Mouse (Mus musculus): ENCODE measurements around the gene Mepce. TPM values are rescaled to one million over a fixed set of nuclear protein-coding genes. Genes with fewer than 3 reads are reported as not detected.
A peak's percentile ranks its signal among the peaks of the same experiment; 100 is the strongest.

Mepce gene
- polyA plus RNA-seq, 1 experiment from 2014 or later: 5.8 TPM

DNA sequence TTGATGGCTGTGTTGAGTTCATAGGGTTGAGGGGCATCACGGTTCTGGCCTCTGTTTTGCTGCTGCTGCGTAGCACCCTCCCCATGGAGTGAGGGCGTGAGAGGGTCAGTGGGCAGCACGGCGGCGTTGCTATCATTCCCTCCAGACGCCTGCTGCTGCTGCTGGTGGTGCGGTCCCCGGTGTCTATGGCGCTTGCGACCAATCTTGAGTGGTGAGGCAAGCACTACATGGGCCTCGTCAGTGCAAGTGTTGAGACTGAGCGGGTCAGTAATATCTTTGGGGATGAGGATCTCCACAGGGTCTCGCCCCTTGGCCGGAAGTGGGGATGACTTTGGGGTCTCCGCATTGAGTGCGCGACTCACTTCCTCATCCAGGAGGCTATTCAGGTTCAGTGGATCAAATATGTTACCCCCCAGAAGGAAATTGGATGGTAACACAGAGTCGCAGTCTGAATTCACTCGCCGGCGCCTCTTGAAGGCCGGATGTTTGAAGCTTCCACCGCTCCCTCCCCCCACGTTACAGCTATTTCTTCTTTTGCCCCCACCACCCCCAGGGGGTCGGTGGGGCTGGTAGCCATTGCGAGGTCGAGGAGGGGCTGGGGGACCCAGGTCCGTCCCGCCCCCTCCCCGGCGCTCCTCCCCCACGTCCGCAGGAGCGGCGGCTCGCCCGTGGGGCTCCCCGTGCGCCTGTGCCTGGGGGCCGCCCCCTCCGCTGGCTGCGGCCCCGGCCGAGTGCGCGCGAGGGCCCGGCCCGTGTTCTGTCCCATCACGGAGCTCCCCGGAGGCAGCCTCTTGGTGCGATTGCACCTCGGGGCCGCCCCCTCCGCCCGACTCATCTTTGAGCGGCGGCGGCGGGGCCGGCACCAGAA lies 2.1 kb downstream of the Mepce start:
- WGBS: 1% methylated on average over 58 of the region's 62 CpGs
- Histone ChIP-seq H3K36me3 (ENCODE audit: control insufficient read depth, insufficient read depth, low read length) (peaks cover 15% of the 10 kb centered on the region), H3K27me3 (ENCODE audit: control insufficient read depth, insufficient read depth, low read length) (no peaks in the 10 kb centered on the region), H3K9me3 (ENCODE audit: control insufficient read depth, low read length) (no peaks in the 10 kb centered on the region), H3K9ac (ENCODE audit: low read length) (peak overlapping the region; percentile 94), H3K4me2 (replicated peaks; ENCODE audit: low read depth) (peak overlapping the region; percentile 87), H3K4me1 (replicated peaks; ENCODE audit: control insufficient read depth, insufficient read depth) (peaks cover 10% of the 10 kb centered on the region; the same call in 1 of the 2 replicates), H3K4me3 (ENCODE audit: low read depth, low read length) (peak overlapping the region; percentile 88), H3K27ac (replicated peaks) (peak overlapping the region; percentile 98)
- ATAC-seq (ENCODE audit: low FRiP score, low TSS enrichment) (peak; percentile 25), DNase-seq (ENCODE audit: low spot score) (peak; percentile 64)
- no peak for TF ChIP-seq CTCF (IDR thresholded peaks at IDR 0.05; ENCODE audit: low read depth)
- no peak for TF ChIP-seq EP300 (optimal IDR thresholded peaks at IDR 0.05)

DNA sequence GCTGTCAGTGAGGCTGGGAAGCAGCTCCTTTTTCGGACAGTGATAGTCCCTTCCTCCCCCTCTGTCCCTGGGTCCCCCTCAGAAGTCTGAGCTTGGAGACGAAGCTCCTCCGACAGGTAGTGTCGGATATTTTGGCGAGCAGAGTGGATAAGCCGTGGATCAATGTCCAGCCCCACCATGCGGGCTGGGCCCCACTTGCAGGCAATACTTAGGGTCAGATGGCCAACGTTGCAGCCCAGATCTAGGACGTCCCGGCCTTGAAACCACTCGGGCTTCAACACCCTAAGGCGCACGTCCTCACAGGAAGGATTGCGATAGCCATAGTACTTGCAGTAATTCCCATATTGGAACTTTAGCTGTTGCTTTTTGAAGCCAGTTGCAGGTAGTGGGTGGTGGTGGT lies 2.9 kb downstream of the Mepce start:
- 64% methylated on average over 14 of the region's 14 CpGs for WGBS
- TF ChIP-seq EP300 (optimal IDR thresholded peaks at IDR 0.05): no peak
- TF ChIP-seq CTCF (IDR thresholded peaks at IDR 0.05; ENCODE audit: low read depth): no peak
- peak overlapping the region; percentile 88 for H3K4me3 ChIP-seq (ENCODE audit: low read depth, low read length)
- no peaks in the 10 kb centered on the region for H3K27me3 ChIP-seq (ENCODE audit: control insufficient read depth, insufficient read depth, low read length)
- H3K4me1 ChIP-seq (replicated peaks; ENCODE audit: control insufficient read depth, insufficient read depth): peaks cover 10% of the 10 kb centered on the region; the same call in 1 of the 2 replicates
- H3K4me2 ChIP-seq (replicated peaks; ENCODE audit: low read depth): peak overlapping the region; percentile 87
- H3K36me3 ChIP-seq (ENCODE audit: control insufficient read depth, insufficient read depth, low read length): peaks cover 15% of the 10 kb centered on the region
- H3K9ac ChIP-seq (ENCODE audit: low read length): peak overlapping the region; percentile 94
- no peaks in the 10 kb centered on the region for H3K9me3 ChIP-seq (ENCODE audit: control insufficient read depth, low read length)
- no peak for DNase-seq (ENCODE audit: low spot score)
- H3K27ac ChIP-seq (replicated peaks): no peak overlapping the region; the same call in 1 of the 2 replicates
- no peak for ATAC-seq (ENCODE audit: low FRiP score, low TSS enrichment)

DNA sequence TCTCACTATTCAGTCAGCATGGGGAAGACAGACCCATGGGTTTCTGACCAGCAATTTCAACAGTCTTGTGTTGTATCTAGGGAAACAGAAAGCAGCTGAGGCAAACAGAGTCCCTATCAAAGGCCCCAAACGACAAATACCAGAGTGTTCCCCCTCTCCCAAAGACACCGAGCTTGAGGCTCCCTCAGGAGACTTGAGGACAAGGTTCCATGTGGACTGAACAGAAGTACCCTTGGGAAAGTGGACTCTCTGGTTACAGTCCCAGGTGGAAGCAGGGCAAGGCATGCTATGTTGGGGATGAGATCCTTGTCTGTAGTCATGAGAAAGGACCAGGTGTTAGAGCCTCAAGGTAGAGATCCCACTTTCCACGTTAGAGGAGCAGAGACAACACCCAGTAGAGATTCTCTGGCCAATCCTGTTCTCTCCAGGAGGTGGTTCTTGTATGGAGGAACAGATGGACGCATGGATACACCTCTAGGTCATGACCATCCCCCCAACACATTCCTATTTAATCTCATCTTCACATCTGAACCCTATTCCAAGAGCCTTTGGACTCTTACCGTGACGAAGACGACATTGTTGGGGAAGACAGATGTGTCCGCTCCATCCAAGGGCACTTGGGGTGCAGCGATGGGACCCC lies 3.4 kb downstream of the Mepce start:
- Histone ChIP-seq H3K4me3 (ENCODE audit: low read depth, low read length) (peak overlapping the region; percentile 88), H3K4me2 (replicated peaks; ENCODE audit: low read depth) (peak overlapping the region; percentile 87), H3K4me1 (replicated peaks; ENCODE audit: control insufficient read depth, insufficient read depth) (peaks cover 10% of the 10 kb centered on the region; the same call in 1 of the 2 replicates), H3K27ac (replicated peaks) (no peak overlapping the region; the same call in 1 of the 2 replicates), H3K27me3 (ENCODE audit: control insufficient read depth, insufficient read depth, low read length) (no peaks in the 10 kb centered on the region), H3K9ac (ENCODE audit: low read length) (peak overlapping the region; percentile 94), H3K36me3 (ENCODE audit: control insufficient read depth, insufficient read depth, low read length) (peaks cover 15% of the 10 kb centered on the region), H3K9me3 (ENCODE audit: control insufficient read depth, low read length) (no peaks in the 10 kb centered on the region)
- TF ChIP-seq EP300 (optimal IDR thresholded peaks at IDR 0.05) (no peak), CTCF (IDR thresholded peaks at IDR 0.05; ENCODE audit: low read depth) (no peak)
- DNase-seq (ENCODE audit: low spot score): no peak
- WGBS: 44% methylated on average over 9 of the region's 9 CpGs
- no peak for ATAC-seq (ENCODE audit: low FRiP score, low TSS enrichment)

DNA sequence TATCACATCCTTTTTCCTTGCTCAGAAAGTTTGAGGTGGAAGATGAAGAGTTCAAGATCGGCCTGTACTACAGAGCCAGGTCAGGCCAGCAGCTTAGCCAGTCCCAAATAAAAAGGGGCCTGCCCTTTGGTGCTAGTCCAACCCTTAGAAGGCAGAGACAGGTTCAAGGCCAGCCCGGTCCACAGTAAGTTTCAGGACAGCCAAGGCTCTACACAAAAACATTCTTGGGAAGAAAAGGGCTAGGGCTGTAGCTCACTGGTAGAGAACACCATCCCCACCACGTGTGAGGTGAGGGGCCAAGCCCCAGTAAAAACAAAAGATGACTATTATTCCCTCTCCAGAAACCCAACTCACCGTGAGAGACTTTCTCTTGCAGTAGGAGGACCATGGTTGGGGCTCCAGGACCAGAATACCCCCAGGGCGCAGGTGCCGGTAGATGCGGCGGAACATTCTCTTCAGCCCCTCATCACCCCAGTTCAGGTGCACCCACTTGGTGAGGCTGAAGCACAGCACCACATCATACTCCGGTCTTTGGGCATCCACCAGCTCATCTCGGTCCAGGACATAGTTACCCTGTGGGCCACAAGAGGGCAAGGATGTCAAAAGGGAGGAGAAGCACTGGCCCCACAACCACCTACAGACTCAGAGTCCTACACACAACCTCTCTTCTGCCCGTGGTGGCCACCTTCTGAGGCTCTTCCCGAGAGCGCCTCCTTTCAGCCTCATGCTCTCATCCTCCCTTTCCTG lies 4.5 kb downstream of the Mepce start:
- Histone ChIP-seq H3K9ac (ENCODE audit: low read length) (peak overlapping the region; percentile 3; the same call in 1 of the 2 replicates), H3K4me3 (ENCODE audit: low read depth, low read length) (no peak overlapping the region), H3K27me3 (ENCODE audit: control insufficient read depth, insufficient read depth, low read length) (no peaks in the 10 kb centered on the region), H3K9me3 (ENCODE audit: control insufficient read depth, low read length) (no peaks in the 10 kb centered on the region), H3K4me1 (replicated peaks; ENCODE audit: control insufficient read depth, insufficient read depth) (peaks cover 10% of the 10 kb centered on the region; the same call in 1 of the 2 replicates), H3K4me2 (replicated peaks; ENCODE audit: low read depth) (peak overlapping the region; percentile 87; the same call in 1 of the 2 replicates), H3K27ac (replicated peaks) (no peak overlapping the region), H3K36me3 (ENCODE audit: control insufficient read depth, insufficient read depth, low read length) (peaks cover 15% of the 10 kb centered on the region)
- ATAC-seq (ENCODE audit: low FRiP score, low TSS enrichment) (no peak), DNase-seq (ENCODE audit: low spot score) (no peak)
- 76% methylated on average over 13 of the region's 13 CpGs for WGBS
- TF ChIP-seq CTCF (IDR thresholded peaks at IDR 0.05; ENCODE audit: low read depth) (no peak), EP300 (optimal IDR thresholded peaks at IDR 0.05) (no peak)

DNA sequence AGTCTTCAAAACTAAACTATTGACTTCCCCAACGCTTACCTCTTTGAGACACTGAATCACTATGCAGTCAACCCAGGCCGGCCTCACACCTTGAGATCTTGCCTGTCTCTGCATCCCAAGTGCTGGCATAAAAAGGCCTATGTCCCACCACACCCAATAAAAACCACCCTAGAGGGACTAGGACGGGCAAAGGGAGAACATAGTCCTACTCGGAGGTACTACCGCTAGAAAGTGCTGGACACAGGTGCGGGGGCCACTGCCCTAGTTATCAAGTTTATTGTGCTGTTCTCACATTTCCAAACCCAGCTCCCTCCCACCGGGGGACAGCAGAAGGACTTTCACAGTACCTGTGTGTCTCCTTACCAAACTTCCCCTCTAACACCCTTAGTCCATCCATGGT lies 5.8 kb downstream of the Mepce start:
- H3K4me1 ChIP-seq (replicated peaks; ENCODE audit: control insufficient read depth, insufficient read depth): peaks cover 10% of the 10 kb centered on the region; the same call in 1 of the 2 replicates
- H3K27ac ChIP-seq (replicated peaks): no peak overlapping the region
- no peak overlapping the region for H3K4me3 ChIP-seq (ENCODE audit: low read depth, low read length)
- H3K4me2 ChIP-seq (replicated peaks; ENCODE audit: low read depth): no peak overlapping the region
- H3K27me3 ChIP-seq (ENCODE audit: control insufficient read depth, insufficient read depth, low read length): no peaks in the 10 kb centered on the region
- H3K9ac ChIP-seq (ENCODE audit: low read length): no peak overlapping the region
- no peaks in the 10 kb centered on the region for H3K9me3 ChIP-seq (ENCODE audit: control insufficient read depth, low read length)
- ATAC-seq (ENCODE audit: low FRiP score, low TSS enrichment) (no peak), DNase-seq (ENCODE audit: low spot score) (no peak)
- H3K36me3 ChIP-seq (ENCODE audit: control insufficient read depth, insufficient read depth, low read length): peaks cover 15% of the 10 kb centered on the region
- TF ChIP-seq EP300 (optimal IDR thresholded peaks at IDR 0.05) (no peak), CTCF (IDR thresholded peaks at IDR 0.05; ENCODE audit: low read depth) (no peak)
- 86% methylated on average over 7 of the region's 7 CpGs for WGBS
